Mouse (Mus musculus): ENCODE measurements at regions not wholly inside any gene's neighbourhood (a gene's known extent, or its start where the extent isn't known, plus 50 kb on each side); places are given as distances from the start of the nearest gene placed in this dataset.
"Not testable (repeated sequence)": the region's sequence is repeated elsewhere in the genome, so short reads cannot be mapped to it uniquely, and the experiment has no call there.

GRCm38 (mm10) chr15:87818566-87818965, 274.5 kb downstream of the Fam19a5 start:
- no peak for DNase-seq (ENCODE audit: low spot score in 2 of 2)

DNA sequence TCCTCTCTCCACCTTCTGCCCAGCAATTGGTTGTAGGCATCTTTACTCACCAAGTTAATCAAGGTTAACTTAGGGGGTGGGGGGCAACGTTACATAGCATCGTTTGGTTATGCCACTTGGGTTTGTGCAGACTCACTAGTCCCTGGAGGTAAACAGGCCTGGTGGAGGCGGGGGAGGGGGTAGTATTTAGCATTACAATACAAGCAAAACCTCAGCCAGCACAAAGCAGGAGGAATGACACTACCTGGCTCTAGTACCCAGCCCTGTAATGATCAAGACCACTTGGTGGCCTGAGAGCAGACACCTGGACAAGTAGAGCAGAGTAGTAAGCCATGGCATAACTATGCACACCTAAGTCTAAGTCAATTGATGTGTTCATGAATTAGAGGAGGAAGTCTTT, 298.0 kb downstream of the Fam19a5 start:
- no peak for DNase-seq (ENCODE audit: low spot score in 2 of 2)

GRCm38 (mm10) chr15:87859069-87859468, 315.0 kb downstream of the Fam19a5 start:
- no peak for DNase-seq (ENCODE audit: low spot score in 2 of 2)

DNA sequence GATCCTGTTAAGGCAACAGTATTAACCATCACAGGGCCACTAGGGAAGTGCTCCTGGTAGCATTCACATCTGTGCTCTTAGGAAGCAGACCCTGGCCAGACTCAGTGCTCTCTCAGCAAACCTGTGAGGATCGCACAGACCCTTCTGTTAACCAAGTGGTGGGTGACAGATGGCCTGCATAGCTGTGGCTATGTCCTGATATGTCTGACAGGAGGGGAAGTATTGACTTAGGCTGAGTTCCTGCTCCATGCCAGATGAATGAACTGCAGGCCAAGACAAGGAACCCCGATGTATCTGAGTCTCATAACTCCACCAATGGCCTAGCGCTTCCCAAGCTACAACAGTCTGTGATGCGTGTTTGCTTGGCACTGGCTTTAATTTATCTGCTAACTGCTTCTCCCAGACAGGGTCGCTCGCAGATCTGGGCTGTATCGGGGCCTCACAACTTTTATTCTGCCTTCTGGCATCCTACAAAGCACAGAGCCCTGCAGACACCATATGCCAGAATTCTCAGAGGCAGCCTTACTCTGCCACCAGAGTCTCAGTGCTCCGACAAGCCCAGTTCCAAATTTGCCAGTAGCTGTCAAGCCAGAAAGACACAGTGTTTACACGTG, 332.3 kb downstream of the Fam19a5 start:
- DNase-seq (ENCODE audit: low spot score in 2 of 2), result peak; percentile 29 to 44

- peak in 1 of 2 experiments; percentile 31 for DNase-seq (ENCODE audit: low spot score in 2 of 2)
Observed at GRCm38 (mm10) chr15:87890903-87891302, 346.8 kb downstream of the Fam19a5 start.

GRCm38 (mm10) chr15:87894866-87895265, 350.8 kb downstream of the Fam19a5 start:
- not testable (repeated sequence) for DNase-seq (ENCODE audit: low spot score in 2 of 2)

- no peak for DNase-seq (ENCODE audit: low spot score in 2 of 2)
Observed at GRCm38 (mm10) chr15:87898655-87899054, 354.6 kb downstream of the Fam19a5 start.

- no peak for DNase-seq (ENCODE audit: low spot score in 2 of 2)
Observed at GRCm38 (mm10) chr15:87904436-87904835, 360.3 kb downstream of the Fam19a5 start.

DNA sequence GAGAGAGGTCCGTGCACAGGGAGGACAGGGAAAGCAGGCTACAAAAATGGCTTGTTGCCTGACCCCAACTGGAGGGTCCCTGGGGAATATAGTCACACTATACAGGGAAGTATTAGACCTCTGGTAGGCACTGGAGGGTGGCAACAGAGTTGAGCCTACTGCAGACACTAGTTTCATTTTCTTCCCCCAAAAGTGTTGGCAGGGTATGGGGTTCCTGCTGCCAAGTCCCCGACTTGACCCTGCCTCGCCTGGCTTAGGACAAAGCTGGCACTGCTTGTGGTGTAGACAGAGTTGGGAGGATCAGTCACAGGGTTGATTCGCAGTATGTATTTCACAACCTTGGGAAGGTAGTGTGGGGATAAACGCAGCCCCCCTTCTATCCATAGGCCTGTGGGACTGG, 362.2 kb downstream of the Fam19a5 start:
- DNase-seq (ENCODE audit: low spot score in 2 of 2), result peak in 1 of 2 experiments; percentile 31

GRCm38 (mm10) chr15:87922091-87922490, 378.0 kb downstream of the Fam19a5 start:
- peak; percentile 53 to 64 for DNase-seq (ENCODE audit: low spot score in 2 of 2)

DNA sequence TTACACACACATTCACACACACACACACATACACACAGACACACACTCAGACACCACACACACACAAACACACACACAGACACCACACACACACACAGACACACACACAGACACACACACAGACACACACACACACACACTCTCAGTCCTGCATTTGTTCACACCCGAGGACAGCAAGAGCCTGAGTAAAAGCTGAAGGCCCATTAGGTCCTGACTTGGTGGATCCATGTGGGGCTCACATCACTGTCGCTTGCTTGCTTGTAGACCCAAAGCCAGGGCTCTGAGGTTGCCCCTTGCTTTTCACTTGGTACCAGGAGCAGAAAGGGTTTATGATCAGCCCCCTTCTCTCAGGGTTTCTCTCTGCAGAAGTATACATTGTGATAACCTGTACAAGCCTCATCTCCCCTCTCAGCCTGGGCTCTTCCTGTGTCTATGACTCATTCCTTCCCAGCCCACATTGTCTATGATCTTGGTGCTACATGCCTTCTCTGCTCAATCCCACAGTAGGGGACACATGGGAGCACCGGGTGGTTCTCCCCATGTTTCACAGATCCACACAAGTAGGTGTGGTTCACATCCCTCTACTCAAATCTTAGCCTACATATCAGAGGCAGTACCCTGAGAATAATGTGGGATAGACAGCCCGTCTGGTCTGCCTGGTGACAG, 378.8 kb downstream of the Fam19a5 start:
- DNase-seq (ENCODE audit: low spot score in 2 of 2), result no peak

GRCm38 (mm10) chr15:87923906-87924305, 379.8 kb downstream of the Fam19a5 start:
- no peak for DNase-seq (ENCODE audit: low spot score in 2 of 2)

GRCm38 (mm10) chr15:87936041-87936440, 391.9 kb downstream of the Fam19a5 start:
- no peak for DNase-seq (ENCODE audit: low spot score in 2 of 2)

DNA sequence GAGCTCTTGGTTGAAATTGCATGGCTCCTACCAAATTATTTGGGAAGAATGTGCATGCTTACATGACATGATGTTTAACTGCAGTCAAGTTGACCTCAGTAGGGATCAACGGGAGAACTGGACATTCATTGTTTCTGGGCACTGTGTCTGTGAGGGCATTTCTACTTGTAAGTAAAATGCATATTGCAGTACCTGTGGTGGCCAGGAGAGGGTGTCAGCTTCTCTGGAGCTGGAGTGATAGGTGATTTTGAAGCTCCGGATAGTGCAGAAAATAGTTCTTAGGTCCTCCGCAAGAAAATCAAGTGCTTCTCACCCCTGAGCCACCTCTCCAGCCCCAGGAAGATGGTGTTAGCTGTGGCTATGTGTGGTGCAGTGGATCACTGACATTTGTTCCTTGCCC, 396.7 kb downstream of the Fam19a5 start:
- DNase-seq (ENCODE audit: low spot score in 2 of 2), result peak in 1 of 2 experiments; percentile 55

DNA sequence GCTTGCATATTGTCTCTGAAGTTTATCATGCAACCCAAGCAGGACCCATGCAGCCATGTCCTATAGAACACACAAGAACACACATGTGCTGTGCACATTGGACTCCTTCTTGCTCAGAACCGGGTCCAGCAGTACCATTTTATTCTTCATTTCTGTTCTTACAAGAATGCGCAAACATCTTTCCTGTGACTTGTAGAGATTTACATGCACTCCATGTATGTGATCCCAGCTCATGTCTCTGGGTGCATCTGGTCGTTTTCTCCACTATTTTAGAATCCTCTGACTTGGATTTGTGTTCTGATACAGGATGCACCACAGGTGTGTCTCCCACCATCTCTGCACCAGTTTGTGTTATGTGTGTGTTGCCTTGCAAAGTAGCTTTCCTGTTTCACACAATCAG, 408.4 kb downstream of the Fam19a5 start:
- no peak for DNase-seq (ENCODE audit: low spot score in 2 of 2)

DNA sequence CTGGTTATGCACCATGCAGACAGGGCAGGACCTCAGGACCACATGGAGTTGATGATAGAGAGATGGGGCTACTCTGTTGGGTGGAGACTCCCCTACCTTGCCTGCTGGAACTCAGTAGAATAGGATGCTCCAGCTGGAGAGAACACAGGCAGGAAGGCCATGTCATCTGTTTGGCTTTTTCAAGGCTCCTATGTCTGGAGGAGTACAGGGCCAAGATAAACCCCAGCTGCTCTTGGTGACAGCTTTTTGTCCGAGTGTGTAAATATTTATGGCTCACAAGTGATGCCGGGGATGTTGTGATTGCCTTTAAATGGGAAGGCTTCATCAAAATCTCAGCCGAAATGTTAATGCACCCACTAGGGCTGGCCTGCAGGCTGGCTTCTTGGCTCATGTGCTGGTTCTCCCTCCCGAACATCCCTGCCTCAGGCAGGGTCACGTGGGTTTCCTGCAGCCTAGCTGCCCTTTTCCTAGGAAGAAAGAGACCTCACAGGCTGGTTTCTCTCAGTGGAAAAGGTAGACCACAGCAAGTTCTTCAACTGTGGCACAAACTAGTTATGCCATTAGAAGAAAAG, 411.7 kb downstream of the Fam19a5 start:
- DNase-seq (ENCODE audit: low spot score in 2 of 2), result no peak

DNA sequence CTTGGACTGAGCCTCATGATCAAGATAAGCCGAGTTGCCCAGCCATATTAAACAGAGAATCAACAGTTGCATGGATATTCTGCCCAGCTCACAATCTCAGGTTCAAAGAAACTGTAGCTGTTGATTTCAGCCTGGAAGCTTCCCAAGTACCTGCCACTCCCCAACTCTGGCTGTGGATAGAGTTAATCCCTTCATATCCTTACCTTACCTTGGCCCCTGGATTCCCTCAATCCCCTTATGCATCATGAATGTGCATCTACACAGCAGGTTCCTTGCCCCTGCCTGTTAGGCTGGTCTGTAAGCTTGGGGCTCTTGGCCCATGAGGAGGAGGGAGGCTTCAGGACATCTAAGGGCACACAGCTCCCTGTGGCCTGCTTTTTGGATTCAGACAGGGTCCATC, 414.8 kb downstream of the Fam19a5 start:
- DNase-seq (ENCODE audit: low spot score in 2 of 2), result no peak

DNA sequence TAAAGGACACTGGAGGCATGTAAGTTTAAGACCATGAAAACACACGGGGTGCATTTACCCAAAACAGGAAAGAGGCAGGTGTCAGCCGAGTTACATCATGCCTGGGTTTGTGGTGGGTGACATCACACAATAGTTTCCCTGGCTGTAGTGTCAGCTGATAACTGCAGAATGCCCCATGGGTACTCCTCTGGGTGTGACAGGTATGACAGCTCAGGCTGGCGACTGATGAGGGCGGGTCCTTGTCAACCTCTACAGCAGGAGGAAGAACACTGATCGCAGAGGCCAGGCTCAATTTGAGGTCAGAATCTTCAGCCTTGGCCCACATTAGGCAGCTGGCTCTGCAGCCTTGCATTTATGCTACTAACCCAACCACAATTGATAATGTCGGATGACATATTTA, 428.5 kb downstream of the Fam19a5 start:
- no peak for DNase-seq (ENCODE audit: low spot score in 2 of 2)

- no peak for DNase-seq (ENCODE audit: low spot score in 2 of 2)
Observed at GRCm38 (mm10) chr15:87987322-87987985, 443.4 kb downstream of the Fam19a5 start.

GRCm38 (mm10) chr15:87994546-87994945, 450.4 kb downstream of the Fam19a5 start:
- DNase-seq (ENCODE audit: low spot score in 2 of 2), result peak; percentile 47 to 50

- DNase-seq (ENCODE audit: low spot score in 2 of 2), result peak; percentile 37 to 43
Observed at GRCm38 (mm10) chr15:88017076-88017475, 473.0 kb downstream of the Fam19a5 start.

- no peak for DNase-seq (ENCODE audit: low spot score in 2 of 2)
Observed at GRCm38 (mm10) chr15:88032751-88033150, 488.7 kb downstream of the Fam19a5 start.

GRCm38 (mm10) chr15:88033725-88034124, 489.6 kb downstream of the Fam19a5 start:
- no peak for DNase-seq (ENCODE audit: low spot score in 2 of 2)

Data from right cerebral cortex, postnatal 10 days (tissue).